Mouse (Mus musculus) heart, adult 11 months (tissue): ENCODE data around the gene C2.
A peak's percentile ranks its signal among the peaks of the same experiment; 100 is the strongest.

Source experiments
- DNase-seq: peaks from one replicate; pipeline ENCODE4 v3.0.0; 2022

Gene C2

GRCm38 (mm10) chr17:34898160-34898586 lies at the start of gene C2, which contains the start of gene Ehmt2:
C2 (minus strand) TSS chr17:34898265.
Ehmt2 (plus strand) TSS chr17:34898469.
- DNase-seq, result peak; percentile 99

- DNase-seq, result no peak
Observed at GRCm38 (mm10) chr17:34947606-34948005, 49.5 kb upstream of the C2 start.

- no peak for DNase-seq
Observed at GRCm38 (mm10) chr17:34946486-34947140, 48.5 kb upstream of the C2 start.

- DNase-seq, result no peak
Observed at GRCm38 (mm10) chr17:34944362-34944761, 46.3 kb upstream of the C2 start.

GRCm38 (mm10) chr17:34943128-34943815 lies 45.2 kb upstream of the C2 start:
- DNase-seq, result no peak

GRCm38 (mm10) chr17:34941344-34942041 lies 43.4 kb upstream of the C2 start:
- peak; percentile 96 for DNase-seq

- DNase-seq, result no peak
Observed at GRCm38 (mm10) chr17:34937960-34938505, 40.0 kb upstream of the C2 start.

- peak; percentile 96 for DNase-seq
Observed at GRCm38 (mm10) chr17:34934830-34935229, 36.8 kb upstream of the C2 start.

GRCm38 (mm10) chr17:34934031-34934430 lies 36.0 kb upstream of the C2 start:
- no peak for DNase-seq

- no peak for DNase-seq
Observed at GRCm38 (mm10) chr17:34932287-34932686, 34.2 kb upstream of the C2 start.

- DNase-seq, result peak; percentile 93
Observed at GRCm38 (mm10) chr17:34931735-34932098, 33.7 kb upstream of the C2 start.

- DNase-seq, result peak; percentile 100
Observed at GRCm38 (mm10) chr17:34931061-34931734, 33.1 kb upstream of the C2 start, which contains the start of gene Neu1. Neu1 (plus strand) TSS chr17:34931253.

GRCm38 (mm10) chr17:34928841-34929240 lies 30.8 kb upstream of the C2 start:
- DNase-seq, result no peak

- DNase-seq, result no peak
Observed at GRCm38 (mm10) chr17:34927306-34928019, 29.4 kb upstream of the C2 start.

- no peak for DNase-seq
Observed at GRCm38 (mm10) chr17:34924258-34924657, 26.2 kb upstream of the C2 start.

- no peak for DNase-seq
Observed at GRCm38 (mm10) chr17:34922939-34923338, 24.9 kb upstream of the C2 start.

- DNase-seq, result no peak
Observed at GRCm38 (mm10) chr17:34917188-34917587, 19.1 kb upstream of the C2 start.

GRCm38 (mm10) chr17:34916316-34916715 lies 18.3 kb upstream of the C2 start:
- no peak for DNase-seq

- DNase-seq, result no peak
Observed at GRCm38 (mm10) chr17:34915410-34915831, 17.4 kb upstream of the C2 start.

GRCm38 (mm10) chr17:34913930-34914665 lies 16.0 kb upstream of the C2 start, which contains the start of gene Slc44a4:
Slc44a4 (plus strand) TSS chr17:34914466.
- DNase-seq, result no peak

- peak; percentile 96 for DNase-seq
Observed at GRCm38 (mm10) chr17:34911945-34912351, 13.9 kb upstream of the C2 start.
